Mouse (Mus musculus) brain, embryonic 18.5 days (tissue): ENCODE results near the gene Itpr1.

Experiments used
- DNase-seq: peaks from one replicate; pipeline ENCODE4 v3.0.0-alpha.2; 2012; ENCODE audit warnings: low read depth, low spot score

Gene Itpr1

GRCm38 (mm10) chr6:108212881-108213295 lies at the start of gene Itpr1:
Itpr1 (plus strand) TSS chr6:108213096.
- peak; percentile 93 for DNase-seq

DNA sequence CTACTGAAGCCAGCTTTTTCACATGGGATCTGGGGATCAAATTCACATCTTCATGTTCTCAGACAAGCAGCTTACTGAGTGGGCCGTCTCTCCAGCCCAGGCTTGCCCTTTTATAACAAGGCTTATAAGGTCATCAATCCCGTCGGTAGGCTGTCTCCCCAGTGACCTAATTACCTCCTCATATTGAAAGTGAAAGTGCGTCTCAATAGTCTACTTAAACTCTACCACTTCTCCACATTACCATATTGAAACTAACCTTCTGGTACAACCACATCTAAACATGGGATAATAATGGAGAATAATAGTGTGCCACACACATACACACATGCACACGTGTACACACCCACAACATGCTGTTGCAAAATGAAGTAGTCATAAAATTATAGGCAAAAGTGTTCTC lies 48.0 kb upstream of the Itpr1 start:
- no peak for DNase-seq

- DNase-seq = no peak
Measured at GRCm38 (mm10) chr6:108165598-108165997, 47.3 kb upstream of the Itpr1 start.

GRCm38 (mm10) chr6:108167946-108168680 lies 44.8 kb upstream of the Itpr1 start:
- no peak for DNase-seq

DNA sequence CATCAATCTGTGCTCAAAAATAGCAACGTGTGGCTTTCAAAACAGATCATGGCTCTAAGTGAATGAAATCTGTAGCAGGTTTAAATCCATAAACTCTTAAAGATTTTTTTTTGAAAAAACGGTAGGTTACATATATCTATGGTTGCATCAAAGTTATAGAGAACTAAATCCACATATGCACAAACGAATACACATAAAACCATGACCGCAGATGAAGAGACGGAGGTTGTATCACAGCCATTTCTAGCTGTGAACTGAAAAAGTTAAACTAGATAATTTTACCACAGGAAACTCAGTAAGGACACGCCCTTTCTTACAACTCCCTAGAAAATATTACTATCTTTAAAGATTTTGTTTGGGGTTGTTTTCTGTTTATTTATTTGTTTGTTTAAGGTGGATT lies 44.2 kb upstream of the Itpr1 start:
- no peak for DNase-seq

GRCm38 (mm10) chr6:108169466-108169865 lies 43.4 kb upstream of the Itpr1 start:
- no peak for DNase-seq

- DNase-seq = no peak
Measured at GRCm38 (mm10) chr6:108172219-108172618, 40.7 kb upstream of the Itpr1 start.

DNA sequence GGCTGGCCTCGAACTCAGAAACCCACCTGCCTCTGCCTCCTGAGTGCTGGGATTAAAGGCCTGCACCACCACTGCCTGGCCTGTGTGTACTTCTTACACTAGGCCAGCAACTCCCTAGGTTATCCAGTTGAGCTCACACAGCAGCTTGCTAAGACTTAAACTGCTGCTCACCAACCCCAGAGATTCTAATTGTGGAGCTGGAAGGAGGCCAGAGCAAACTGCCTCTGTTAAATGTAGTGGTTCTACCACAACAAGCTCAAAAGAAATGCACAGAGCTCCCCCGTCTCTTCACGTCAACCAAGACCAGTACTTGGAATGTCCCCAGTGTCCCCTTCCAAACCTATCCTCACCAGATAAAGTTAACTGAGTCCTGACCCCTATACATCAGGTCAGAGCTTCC lies 38.7 kb upstream of the Itpr1 start:
- no peak for DNase-seq

DNA sequence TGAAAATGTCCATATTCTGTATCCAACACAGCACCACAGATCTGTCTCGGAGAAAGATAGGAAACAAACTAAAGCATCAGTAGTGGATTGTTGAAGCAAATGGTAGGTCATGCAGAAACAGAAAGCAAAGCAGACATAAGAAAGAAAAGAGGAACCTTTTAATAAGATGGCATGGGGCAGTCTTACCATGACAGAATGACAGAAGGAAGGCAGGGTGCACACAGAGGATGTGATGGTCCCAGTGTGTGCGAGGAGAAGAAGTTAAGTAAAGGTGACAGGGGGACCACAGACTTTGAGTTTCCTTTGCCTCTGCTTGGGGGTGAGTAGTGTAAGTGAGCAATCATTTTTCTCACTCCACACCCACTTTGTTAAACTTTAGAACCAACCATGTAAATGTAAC lies 33.8 kb upstream of the Itpr1 start:
- DNase-seq = no peak

GRCm38 (mm10) chr6:108184847-108185684 lies 27.8 kb upstream of the Itpr1 start, which contains the start of gene Sumf1:
Sumf1 (minus strand) TSS chr6:108185582.
- DNase-seq = peak; percentile 85

GRCm38 (mm10) chr6:108185685-108186009 lies 27.2 kb upstream of the Itpr1 start:
- DNase-seq = no peak

DNA sequence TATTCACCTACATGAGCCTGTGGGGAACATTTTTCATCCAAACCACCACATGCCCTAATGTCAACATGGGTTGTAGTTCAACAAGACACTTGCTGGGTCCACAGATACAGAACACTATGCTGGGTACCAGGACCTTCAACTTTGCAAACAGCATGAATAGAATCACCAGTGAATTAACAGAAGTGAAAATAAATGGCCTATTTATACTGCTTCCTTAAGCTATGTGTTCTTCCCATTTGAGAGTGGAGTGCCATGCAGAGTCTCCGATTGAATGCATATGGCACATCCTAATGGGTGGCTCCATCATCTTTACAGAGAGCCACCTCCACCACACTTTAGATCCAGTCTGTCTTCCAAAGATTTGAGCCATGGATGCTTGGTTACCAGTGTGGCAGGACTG lies 22.2 kb upstream of the Itpr1 start:
- no peak for DNase-seq

DNA sequence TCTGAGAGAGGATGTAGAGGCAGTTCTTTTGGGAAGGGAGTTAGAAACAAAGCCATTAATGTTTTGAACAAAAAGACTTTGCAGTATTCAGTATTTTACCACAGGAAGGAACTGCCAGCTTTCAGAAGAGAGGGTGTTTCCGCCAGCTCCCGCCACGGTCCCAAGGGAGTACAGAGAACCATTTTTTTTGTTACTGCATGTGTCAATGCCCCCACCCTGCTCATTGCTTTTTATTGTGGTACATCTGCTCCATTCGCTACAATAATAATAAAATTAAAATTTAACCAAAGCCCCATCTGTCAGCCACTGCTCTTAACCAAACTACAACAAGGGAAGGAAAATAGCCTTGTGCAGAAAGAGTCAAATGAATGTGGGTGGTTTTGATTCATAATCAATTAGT lies 20.3 kb upstream of the Itpr1 start:
- DNase-seq = no peak

GRCm38 (mm10) chr6:108196665-108197064 lies 16.2 kb upstream of the Itpr1 start:
- DNase-seq = no peak

GRCm38 (mm10) chr6:108197117-108197516 lies 15.8 kb upstream of the Itpr1 start:
- no peak for DNase-seq

DNA sequence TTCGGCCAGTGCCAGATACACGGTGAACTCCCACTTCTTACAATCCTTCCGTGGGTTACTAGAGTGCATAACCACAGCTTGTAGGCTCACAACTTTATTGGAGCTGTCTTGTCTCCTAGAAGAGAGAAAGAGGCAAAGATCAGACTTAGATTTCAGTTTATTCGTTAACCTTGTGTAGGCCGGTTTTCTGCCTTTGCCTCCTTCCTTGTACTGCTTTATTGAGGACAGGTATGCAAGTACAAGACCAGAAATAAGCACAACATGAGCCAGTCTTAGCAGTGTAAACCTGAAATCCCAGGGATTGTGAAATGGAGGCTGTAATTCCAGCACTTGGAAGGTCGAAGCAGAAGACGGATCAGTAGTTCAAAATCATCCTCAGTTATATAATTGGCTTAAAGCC lies 14.6 kb upstream of the Itpr1 start:
- DNase-seq = no peak

DNA sequence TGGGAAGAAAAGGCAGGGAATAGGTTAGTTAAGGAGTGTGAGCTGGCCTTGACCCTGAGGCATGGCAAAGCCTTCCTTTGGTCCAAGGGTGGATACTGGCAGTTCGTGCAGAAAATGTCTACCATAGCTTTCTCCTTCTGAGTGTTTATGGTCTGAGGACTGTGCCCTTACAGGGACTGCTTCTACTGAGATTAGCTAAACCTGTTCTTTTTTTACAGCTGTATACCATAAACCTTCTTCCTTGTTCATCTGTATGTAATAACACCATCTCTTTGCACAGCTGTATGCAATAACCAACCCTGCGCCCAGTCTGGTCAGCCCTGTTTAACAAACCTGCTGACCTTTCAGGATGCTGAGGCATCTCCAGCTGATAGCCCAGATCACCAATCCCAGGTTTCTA lies 8.6 kb upstream of the Itpr1 start:
- DNase-seq = no peak

- DNase-seq = no peak
Measured at GRCm38 (mm10) chr6:108206145-108206544, 6.8 kb upstream of the Itpr1 start.

DNA sequence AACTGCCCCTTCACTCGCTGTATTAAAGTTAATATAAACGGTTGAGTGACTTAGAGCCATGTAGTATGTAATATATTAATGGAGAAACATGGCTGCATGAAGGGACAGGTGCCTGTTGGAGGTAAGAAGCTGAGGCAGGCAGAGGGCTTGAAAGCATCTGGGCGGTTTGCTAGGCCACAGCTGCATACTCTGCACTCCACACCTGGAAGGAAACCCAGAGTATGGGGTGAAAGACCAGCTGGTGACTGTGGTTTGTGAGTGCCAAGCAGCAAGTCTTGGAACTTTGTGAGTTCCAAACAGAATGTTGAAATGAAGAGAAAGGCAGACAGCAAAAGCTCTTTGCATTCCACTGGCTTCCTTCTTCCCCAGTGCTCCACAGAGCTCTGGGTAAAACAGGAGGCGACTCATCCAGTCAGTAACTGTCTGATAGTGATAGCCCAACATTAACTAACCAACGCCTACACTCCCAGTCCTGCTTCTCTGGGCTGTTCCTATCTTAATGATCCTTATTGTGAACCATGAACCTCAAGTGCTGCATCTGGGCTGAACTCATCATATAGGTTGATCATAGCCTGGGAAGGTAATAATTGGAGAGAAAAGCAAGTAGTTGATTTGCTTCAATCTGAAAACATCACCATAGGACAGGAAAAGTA lies 5.9 kb upstream of the Itpr1 start:
- DNase-seq = no peak

GRCm38 (mm10) chr6:108211896-108212880 lies 708 bp upstream of the Itpr1 start:
- no peak for DNase-seq
